Mouse (Mus musculus): ENCODE results near the gene Mat1a. TPM values are rescaled to one million over a fixed set of nuclear protein-coding genes. Genes with fewer than 3 reads are reported as not detected.
A peak's percentile ranks its signal among the peaks of the same experiment; 100 is the strongest.

Gene Mat1a
- not detected in 2 replicates for polyA plus RNA-seq (2016; fragmentation: Nextera tagmentation; extraction: Ambion mirVana)

GRCm38 (mm10) chr14:41104853-41105444 lies at the start of gene Mat1a:
Mat1a (plus strand) TSS chr14:41105035.
- Histone ChIP-seq H3K36me3 (replicated peaks) (no peaks in the 10 kb centered on the region), H3K27me3 (ENCODE audit: poor library complexity, severe bottlenecking) (no peaks in the 10 kb centered on the region), H3K27ac (no peak within 1 kb of the TSS), H3K9me3 (no peaks in the 10 kb centered on the region), H3K4me1 (no peaks in the 10 kb centered on the region), H3K4me3 (no peak within 1 kb of the TSS)
- WGBS, result 75% methylated on average over 10 of the region's 10 CpGs
- no peak for DNase-seq (ENCODE audit: extremely low spot score, low spot score)

GRCm38 (mm10) chr14:41065168-41065567 lies 39.7 kb upstream of the Mat1a start:
- Histone ChIP-seq H3K9me3 (no peaks in the 10 kb centered on the region), H3K27ac (no peak overlapping the region), H3K36me3 (replicated peaks) (no peaks in the 10 kb centered on the region), H3K27me3 (ENCODE audit: poor library complexity, severe bottlenecking) (no peaks in the 10 kb centered on the region), H3K4me3 (no peak overlapping the region), H3K4me1 (no peaks in the 10 kb centered on the region)
- 71% methylated on average over 2 of the region's 2 CpGs for WGBS
- no peak for DNase-seq (ENCODE audit: extremely low spot score, low spot score)

DNA sequence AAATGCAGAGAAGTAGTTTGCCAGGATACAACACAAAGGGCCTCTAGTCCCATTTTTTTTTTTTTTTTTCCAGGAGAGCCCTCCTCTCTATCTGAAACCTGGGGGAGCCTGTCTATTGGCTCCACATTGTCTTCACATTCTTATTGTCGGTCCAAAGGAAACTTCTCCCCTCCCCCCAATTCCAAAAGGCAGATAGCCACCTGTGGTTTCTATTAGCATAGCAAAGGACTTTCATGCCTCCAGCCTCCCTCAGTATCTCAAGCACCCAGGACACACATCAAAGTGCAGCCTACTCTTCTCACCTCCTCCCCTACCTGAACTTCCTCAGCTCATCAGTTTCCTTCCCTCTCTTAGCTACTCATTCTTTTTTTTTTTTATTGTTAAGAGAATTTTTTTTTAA lies 38.4 kb upstream of the Mat1a start:
- Histone ChIP-seq H3K36me3 (replicated peaks) (no peaks in the 10 kb centered on the region), H3K9me3 (no peaks in the 10 kb centered on the region), H3K4me3 (no peak overlapping the region), H3K27me3 (ENCODE audit: poor library complexity, severe bottlenecking) (no peaks in the 10 kb centered on the region), H3K4me1 (no peaks in the 10 kb centered on the region), H3K27ac (no peak overlapping the region)
- DNase-seq (ENCODE audit: extremely low spot score, low spot score), result no peak
- 9% methylated on average over 1 of the region's 1 CpGs for WGBS

- Histone ChIP-seq H3K4me3 (no peak within 1 kb of the TSS), H3K27ac (no peak within 1 kb of the TSS), H3K36me3 (replicated peaks) (no peaks in the 10 kb centered on the region), H3K4me1 (peaks cover 9% of the 10 kb centered on the region), H3K27me3 (ENCODE audit: poor library complexity, severe bottlenecking) (peaks cover 5% of the 10 kb centered on the region; the same call in 1 of the 2 replicates), H3K9me3 (no peaks in the 10 kb centered on the region)
- no peak for DNase-seq (ENCODE audit: extremely low spot score, low spot score)
Observed at GRCm38 (mm10) chr14:41069108-41069507, 35.7 kb upstream of the Mat1a start, which contains the start of gene Dydc2. Dydc2 (minus strand) TSS chr14:41069208.

- Histone ChIP-seq H3K27ac (no peak overlapping the region), H3K27me3 (ENCODE audit: poor library complexity, severe bottlenecking) (peaks cover 5% of the 10 kb centered on the region; the same call in 1 of the 2 replicates), H3K4me3 (no peak overlapping the region), H3K4me1 (peaks cover 9% of the 10 kb centered on the region), H3K36me3 (replicated peaks) (no peaks in the 10 kb centered on the region), H3K9me3 (no peaks in the 10 kb centered on the region)
- 77% methylated on average over 3 of the region's 3 CpGs for WGBS
- DNase-seq (ENCODE audit: extremely low spot score, low spot score), result no peak
Observed at GRCm38 (mm10) chr14:41070343-41070742, 34.5 kb upstream of the Mat1a start.

DNA sequence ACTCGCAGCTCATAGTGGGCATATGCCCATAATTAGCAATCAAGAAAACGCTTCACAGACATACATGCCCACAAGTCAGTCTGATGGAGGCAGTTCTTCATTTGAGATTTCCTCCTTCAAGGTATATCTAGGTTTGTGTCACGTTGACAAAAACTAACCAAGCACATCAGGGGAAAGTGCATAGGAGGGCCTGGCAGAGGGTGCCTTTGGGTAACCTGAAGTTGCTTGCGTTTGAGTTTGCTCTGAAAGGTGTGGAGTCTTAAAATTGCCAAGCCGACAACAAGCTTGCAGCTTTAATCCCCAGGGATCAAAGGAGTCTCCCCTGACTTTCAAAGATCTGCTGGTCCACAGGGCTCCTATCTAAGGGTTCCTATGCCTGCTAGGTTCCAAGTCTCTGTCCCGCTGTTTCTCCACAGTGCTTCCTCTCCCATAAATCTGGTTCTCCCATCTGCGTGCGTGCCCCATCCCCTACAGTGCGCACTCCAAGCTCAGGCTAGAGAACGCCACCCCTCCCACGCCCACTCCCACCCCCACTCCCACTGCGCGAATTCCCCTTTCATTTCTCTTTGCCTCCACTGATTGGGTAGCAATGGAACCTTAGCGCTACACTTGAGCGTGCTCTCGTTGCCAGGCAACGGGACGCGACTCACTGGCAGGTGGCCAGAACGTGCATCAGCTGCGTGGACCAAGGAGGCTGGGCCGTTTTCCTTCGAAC lies 32.4 kb upstream of the Mat1a start, which contains the start of gene Dydc1:
Gene Dydc1, plus strand, starts transcription at position 683 of the 715 bp plus-strand sequence.
- Histone ChIP-seq H3K4me1 (peaks cover 9% of the 10 kb centered on the region), H3K27ac (0 out of 2 replicates have a peak within 1 kb of the TSS, but pooled peaks have one; percentile 30), H3K27me3 (ENCODE audit: poor library complexity, severe bottlenecking) (peaks cover 5% of the 10 kb centered on the region; the same call in 1 of the 2 replicates), H3K9me3 (no peaks in the 10 kb centered on the region), H3K36me3 (replicated peaks) (no peaks in the 10 kb centered on the region), H3K4me3 (peak within 1 kb of the TSS; percentile 57)
- WGBS, result 15% methylated on average over 23 of the region's 23 CpGs
- DNase-seq (ENCODE audit: extremely low spot score, low spot score), result peak; percentile 66

- Histone ChIP-seq H3K4me1 (peaks cover 9% of the 10 kb centered on the region), H3K4me3 (peak overlapping the region; percentile 57), H3K9me3 (no peaks in the 10 kb centered on the region), H3K27ac (0 out of 2 replicates have a peak overlapping the region, but pooled peaks have one; percentile 30), H3K36me3 (replicated peaks) (no peaks in the 10 kb centered on the region), H3K27me3 (ENCODE audit: poor library complexity, severe bottlenecking) (peaks cover 5% of the 10 kb centered on the region; the same call in 1 of the 2 replicates)
- WGBS, result 3% methylated on average over 8 of the region's 8 CpGs
- DNase-seq (ENCODE audit: extremely low spot score, low spot score), result no peak
Observed at GRCm38 (mm10) chr14:41072944-41073275, 31.9 kb upstream of the Mat1a start.

GRCm38 (mm10) chr14:41082408-41082807 lies 22.4 kb upstream of the Mat1a start:
- WGBS, result 80% methylated on average over 2 of the region's 2 CpGs
- Histone ChIP-seq H3K27ac (no peak overlapping the region), H3K4me3 (no peak overlapping the region), H3K36me3 (replicated peaks) (no peaks in the 10 kb centered on the region), H3K4me1 (peaks cover 5% of the 10 kb centered on the region; the same call in 1 of the 2 replicates), H3K27me3 (ENCODE audit: poor library complexity, severe bottlenecking) (no peaks in the 10 kb centered on the region), H3K9me3 (no peaks in the 10 kb centered on the region)
- no peak for DNase-seq (ENCODE audit: extremely low spot score, low spot score)

GRCm38 (mm10) chr14:41087509-41087908 lies 17.3 kb upstream of the Mat1a start:
- DNase-seq (ENCODE audit: extremely low spot score, low spot score), result no peak
- no peak overlapping the region for H3K27ac ChIP-seq
- H3K9me3 ChIP-seq, result no peaks in the 10 kb centered on the region
- no peaks in the 10 kb centered on the region for H3K4me1 ChIP-seq
- no peak overlapping the region for H3K4me3 ChIP-seq
- no peaks in the 10 kb centered on the region for H3K36me3 ChIP-seq (replicated peaks)
- WGBS, result 76% methylated on average over 1 of the region's 1 CpGs
- H3K27me3 ChIP-seq (ENCODE audit: poor library complexity, severe bottlenecking), result no peaks in the 10 kb centered on the region

DNA sequence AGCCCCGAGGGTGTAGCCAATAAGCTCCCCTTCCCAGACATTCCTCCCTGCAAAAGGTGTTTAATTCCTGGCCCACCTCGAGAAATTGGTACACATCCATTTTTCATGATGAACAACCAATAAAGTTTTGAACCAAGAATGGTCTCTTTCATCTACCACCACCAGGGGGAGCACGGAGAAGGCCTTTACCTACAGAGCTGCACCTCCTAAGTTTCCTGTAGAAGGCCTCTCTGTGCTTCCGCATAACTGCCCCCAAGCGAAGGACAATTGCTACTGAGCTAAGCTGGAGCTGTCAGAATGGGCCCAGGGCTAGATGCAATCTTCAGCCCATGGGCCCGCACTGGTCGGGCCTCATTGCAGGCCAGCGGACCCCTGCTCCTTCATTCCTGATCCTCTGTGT lies 14.1 kb upstream of the Mat1a start:
- peak; percentile 15 for DNase-seq (ENCODE audit: extremely low spot score, low spot score)
- Histone ChIP-seq H3K9me3 (no peaks in the 10 kb centered on the region), H3K36me3 (replicated peaks) (no peaks in the 10 kb centered on the region), H3K4me1 (no peaks in the 10 kb centered on the region), H3K27me3 (ENCODE audit: poor library complexity, severe bottlenecking) (no peaks in the 10 kb centered on the region), H3K27ac (no peak overlapping the region), H3K4me3 (no peak overlapping the region)
- 46% methylated on average over 8 of the region's 8 CpGs for WGBS

DNA sequence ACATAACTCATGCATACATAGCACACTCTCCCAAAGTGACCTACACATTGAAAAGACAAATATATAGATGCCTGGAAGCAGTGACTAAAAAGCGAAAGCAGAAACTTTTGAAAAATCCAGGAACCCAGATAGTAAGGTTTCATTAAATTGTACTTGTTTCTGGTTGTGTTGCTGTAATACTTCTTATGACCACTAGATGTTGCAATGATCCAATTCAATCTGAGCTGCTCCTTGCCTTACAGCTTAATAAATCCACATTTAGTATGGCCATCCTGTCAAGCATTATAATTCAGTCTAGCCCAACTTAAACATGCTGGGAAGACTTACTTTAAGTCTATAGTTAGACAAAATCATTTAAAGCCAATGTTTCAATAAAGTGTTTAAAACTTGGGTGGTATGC lies 10.7 kb upstream of the Mat1a start:
- no peak overlapping the region for H3K27ac ChIP-seq
- no peak for DNase-seq (ENCODE audit: extremely low spot score, low spot score)
- 55% methylated on average over 1 of the region's 1 CpGs for WGBS

DNA sequence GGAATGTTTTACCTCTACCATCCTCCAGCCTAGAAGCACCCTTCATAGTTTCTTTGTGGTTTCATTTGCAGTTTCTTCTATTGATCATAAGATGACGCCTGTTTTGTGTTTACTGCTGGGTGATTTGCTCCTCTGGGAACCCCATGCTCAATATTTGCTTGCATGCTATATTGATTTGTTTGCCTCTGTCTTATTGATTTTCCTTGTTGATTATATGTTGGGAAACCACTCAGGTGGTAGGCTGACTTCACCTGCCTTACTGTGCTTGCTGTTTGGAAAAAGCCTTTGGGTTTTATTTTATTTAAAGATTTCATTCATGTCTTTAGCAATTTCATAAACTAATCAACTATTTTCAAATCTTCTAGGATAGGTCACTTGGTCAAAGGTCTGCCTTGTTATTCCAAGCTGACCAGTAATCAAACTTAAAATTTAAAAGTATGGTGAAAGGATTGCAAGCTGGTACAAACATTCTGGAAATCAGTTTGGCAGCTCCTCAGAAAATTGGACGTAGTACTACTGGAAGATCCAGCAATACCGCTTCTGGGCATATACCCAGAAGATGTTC lies 8.5 kb upstream of the Mat1a start:
- no peaks in the 10 kb centered on the region for H3K36me3 ChIP-seq (replicated peaks)
- WGBS, result 90% methylated on average over 3 of the region's 3 CpGs
- DNase-seq (ENCODE audit: extremely low spot score, low spot score), result no peak
- H3K4me3 ChIP-seq, result no peak overlapping the region
- H3K4me1 ChIP-seq, result no peaks in the 10 kb centered on the region
- no peaks in the 10 kb centered on the region for H3K9me3 ChIP-seq
- H3K27me3 ChIP-seq (ENCODE audit: poor library complexity, severe bottlenecking), result no peaks in the 10 kb centered on the region
- no peak overlapping the region for H3K27ac ChIP-seq

More for the DNA sequence above, 10.7 kb upstream of the Mat1a start:
- H3K36me3 ChIP-seq (replicated peaks), result no peaks in the 10 kb centered on the region
- no peaks in the 10 kb centered on the region for H3K27me3 ChIP-seq (ENCODE audit: poor library complexity, severe bottlenecking)
- H3K4me1 ChIP-seq, result no peaks in the 10 kb centered on the region
- H3K4me3 ChIP-seq, result no peak overlapping the region
- H3K9me3 ChIP-seq, result no peaks in the 10 kb centered on the region

DNA sequence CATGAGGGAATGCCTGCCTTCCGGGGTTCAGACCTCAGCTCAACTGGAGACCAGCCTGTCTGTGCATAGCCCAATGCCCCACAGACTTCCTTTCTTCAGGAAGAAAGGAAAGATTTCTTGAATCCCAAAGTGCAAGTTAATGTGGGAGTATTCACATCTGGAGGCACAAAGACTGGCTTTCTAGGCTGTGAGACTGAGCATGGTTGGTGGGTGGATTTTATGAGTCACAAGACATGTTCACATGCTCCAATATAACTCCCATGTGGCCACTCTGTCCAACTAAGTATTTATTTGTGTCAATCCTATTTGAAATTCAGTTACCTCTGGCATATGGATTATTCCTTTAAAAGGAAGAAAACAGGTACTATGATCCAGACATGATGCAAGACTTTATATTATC lies 6.1 kb upstream of the Mat1a start:
- H3K9me3 ChIP-seq, result no peaks in the 10 kb centered on the region
- H3K27ac ChIP-seq, result no peak overlapping the region
- DNase-seq (ENCODE audit: extremely low spot score, low spot score), result no peak
- WGBS, result 67% methylated on average over 1 of the region's 1 CpGs
- no peaks in the 10 kb centered on the region for H3K36me3 ChIP-seq (replicated peaks)
- no peaks in the 10 kb centered on the region for H3K4me1 ChIP-seq
- no peaks in the 10 kb centered on the region for H3K27me3 ChIP-seq (ENCODE audit: poor library complexity, severe bottlenecking)
- no peak overlapping the region for H3K4me3 ChIP-seq

Measured in forebrain, embryonic 10.5 days (tissue).